Mouse (Mus musculus) megakaryocyte progenitor cell, adult 5-6 weeks (primary cell): ENCODE results near the gene Olfr494. TPM values are rescaled to one million over a fixed set of nuclear protein-coding genes. Genes with fewer than 3 reads are reported as not detected.

Experiments
- ATAC-seq: replicated peaks from 2 replicates; pipeline ENCODE4 v1.8.0; 2016; ENCODE audit warnings: mild to moderate bottlenecking, moderate TSS enrichment, inconsistent platforms; ENCODE audit not compliant: poor library complexity
- total RNA-seq, 2 experiments: library from RNA; stranded (forward) in 1 of 2; stranded (reverse) in 1 of 2; fragments of 157-497, 149-512 nt in 1 of 2; fragments of 200-1000 nt in 1 of 2; gene quantifications; 2 replicates each; pipeline versions ENCODE4 v1.2.3 to v1.2.4; 2015 to 2017

The Olfr494 gene
- total RNA-seq (2015): not detected in 2 replicates
- total RNA-seq (2017): not detected in 2 replicates

GRCm38 (mm10) chr7:108365035-108365434 is at the start of gene Olfr494:
Gene Olfr494 (plus strand): TSS chr7:108365335.
- no peak for ATAC-seq

GRCm38 (mm10) chr7:108323574-108323973 is 41.6 kb upstream of the Olfr494 start, which contains the start of gene Olfr492:
Gene Olfr492 (minus strand): TSS chr7:108323674.
- no peak for ATAC-seq

- ATAC-seq: no peak
Measured at GRCm38 (mm10) chr7:108346879-108347278, 18.3 kb upstream of the Olfr494 start, which contains the start of gene Olfr493. Gene Olfr493 (minus strand): TSS chr7:108346979.

GRCm38 (mm10) chr7:108392867-108393266 is 27.7 kb downstream of the Olfr494 start, which contains the start of gene Olfr495:
Gene Olfr495 (plus strand): TSS chr7:108393167.
- ATAC-seq: no peak

Other genes with a start within 250 kb of the Olfr494 start
- not detected in 2 replicates for gene Olfr484, start 237.9 kb upstream of the Olfr494 start, total RNA-seq (2015)
- gene Olfr484, start 237.9 kb upstream of the Olfr494 start, total RNA-seq (2017): not detected in 2 replicates
- not detected in 2 replicates for gene Olfr485, start 205.5 kb upstream of the Olfr494 start, total RNA-seq (2015)
- not detected in 2 replicates for gene Olfr485, start 205.5 kb upstream of the Olfr494 start, total RNA-seq (2017)
- not detected in 2 replicates for gene Olfr486, start 192.6 kb upstream of the Olfr494 start, total RNA-seq (2015)
- gene Olfr486, start 192.6 kb upstream of the Olfr494 start, total RNA-seq (2017): not detected in 2 replicates
- not detected in 2 replicates for gene Olfr487, start 150.7 kb upstream of the Olfr494 start, total RNA-seq (2015)
- gene Olfr487, start 150.7 kb upstream of the Olfr494 start, total RNA-seq (2017): not detected in 2 replicates
- gene Olfr488, start 107.0 kb upstream of the Olfr494 start, total RNA-seq (2015): not detected in 2 replicates
- gene Olfr488, start 107.0 kb upstream of the Olfr494 start, total RNA-seq (2017): not detected in 2 replicates
- not detected in 2 replicates for gene Olfr490, start 76.4 kb upstream of the Olfr494 start, total RNA-seq (2015)
- gene Olfr490, start 76.4 kb upstream of the Olfr494 start, total RNA-seq (2017): not detected in 2 replicates
- not detected in 2 replicates for gene Olfr491, start 51.9 kb upstream of the Olfr494 start, total RNA-seq (2015)
- gene Olfr491, start 51.9 kb upstream of the Olfr494 start, total RNA-seq (2017): not detected in 2 replicates
- not detected in 2 replicates for gene Olfr492, start 41.7 kb upstream of the Olfr494 start, total RNA-seq (2015)
- not detected in 2 replicates for gene Olfr492, start 41.7 kb upstream of the Olfr494 start, total RNA-seq (2017)
- gene Olfr493, start 18.4 kb upstream of the Olfr494 start, total RNA-seq (2015): not detected in 2 replicates
- not detected in 2 replicates for gene Olfr493, start 18.4 kb upstream of the Olfr494 start, total RNA-seq (2017)
- gene Olfr495, start 27.8 kb downstream of the Olfr494 start, total RNA-seq (2015): not detected in 2 replicates
- not detected in 2 replicates for gene Olfr495, start 27.8 kb downstream of the Olfr494 start, total RNA-seq (2017)
- not detected in 2 replicates for gene Olfr497, start 55.1 kb downstream of the Olfr494 start, total RNA-seq (2015)
- not detected in 2 replicates for gene Olfr497, start 55.1 kb downstream of the Olfr494 start, total RNA-seq (2017)
- gene Olfr498, start 100.0 kb downstream of the Olfr494 start, total RNA-seq (2015): not detected in 2 replicates
- not detected in 2 replicates for gene Olfr498, start 100.0 kb downstream of the Olfr494 start, total RNA-seq (2017)
- not detected in 2 replicates for gene Olfr502, start 159.7 kb downstream of the Olfr494 start, total RNA-seq (2015)
- not detected in 2 replicates for gene Olfr502, start 159.7 kb downstream of the Olfr494 start, total RNA-seq (2017)
- not detected in 2 replicates for gene Olfr503, start 179.2 kb downstream of the Olfr494 start, total RNA-seq (2015)
- gene Olfr503, start 179.2 kb downstream of the Olfr494 start, total RNA-seq (2017): not detected in 2 replicates
- gene Olfr504, start 200.5 kb downstream of the Olfr494 start, total RNA-seq (2015): not detected in 2 replicates
- gene Olfr504, start 200.5 kb downstream of the Olfr494 start, total RNA-seq (2017): not detected in 2 replicates
- gene Olfr506, start 245.5 kb downstream of the Olfr494 start, total RNA-seq (2015): not detected in 2 replicates
- gene Olfr506, start 245.5 kb downstream of the Olfr494 start, total RNA-seq (2017): not detected in 2 replicates